Mouse (Mus musculus): ENCODE measurements around the gene Arhgap17.

Arhgap17 gene

DNA sequence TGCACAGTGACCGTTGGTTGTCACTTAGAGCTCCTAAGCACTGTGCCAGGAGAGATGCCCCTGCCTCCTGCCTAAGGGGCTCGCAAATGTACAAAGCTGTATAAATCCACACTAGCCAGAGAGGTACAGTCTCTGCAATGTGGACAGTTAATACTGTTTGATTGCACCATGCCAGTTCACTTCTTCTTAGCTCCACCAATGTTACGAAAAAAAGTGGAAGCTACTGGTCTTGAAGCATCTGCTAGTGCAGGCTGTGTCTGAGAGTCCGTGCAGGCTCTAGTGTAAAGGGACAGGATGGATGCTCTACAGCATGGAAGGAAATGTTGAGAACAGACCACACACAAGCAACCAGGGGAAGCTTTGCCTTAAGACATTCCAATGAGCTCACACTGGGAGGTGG lies 93.1 kb downstream of the Arhgap17 start:
- DNase-seq, result no peak

DNA sequence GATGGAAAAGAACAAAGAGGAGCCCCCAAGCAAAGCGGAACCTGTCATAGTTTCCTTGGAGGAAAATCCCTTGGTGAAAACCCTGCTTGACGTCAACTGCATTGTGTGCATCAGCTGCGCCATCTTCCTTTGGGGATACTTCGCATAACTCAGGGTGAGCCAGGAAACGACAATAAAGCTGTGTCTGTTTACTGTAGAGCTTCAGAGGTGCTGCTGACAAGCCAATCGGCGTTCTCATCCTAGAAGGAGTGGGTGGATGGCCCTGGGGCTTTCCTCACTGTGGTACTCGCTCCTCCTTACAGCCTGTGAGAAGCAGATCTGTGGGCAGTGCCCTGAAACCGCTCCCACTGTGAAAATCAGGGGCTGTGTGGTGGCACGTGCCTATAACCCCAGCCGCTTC lies 96.7 kb downstream of the Arhgap17 start:
- DNase-seq, result no peak

DNA sequence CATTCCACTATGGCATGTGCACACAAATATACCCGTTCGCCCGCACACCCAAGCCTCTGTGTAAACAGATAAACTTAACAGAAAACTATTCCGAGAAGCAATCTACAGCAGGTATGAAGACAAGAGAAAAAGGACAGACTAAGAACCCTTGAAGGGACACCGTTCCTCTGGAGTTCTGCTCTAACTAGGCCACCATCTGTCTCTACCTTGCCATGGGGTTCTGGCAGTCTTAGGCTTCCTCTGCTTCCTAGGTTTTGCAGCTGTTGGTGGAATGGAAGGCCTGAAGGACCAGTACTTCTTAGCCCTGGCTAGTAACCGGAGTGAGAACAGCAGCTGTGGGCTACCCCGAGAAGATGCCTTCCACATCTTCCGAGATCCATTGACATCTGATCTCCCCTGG lies 111.6 kb downstream of the Arhgap17 start:
- DNase-seq, result no peak

DNA sequence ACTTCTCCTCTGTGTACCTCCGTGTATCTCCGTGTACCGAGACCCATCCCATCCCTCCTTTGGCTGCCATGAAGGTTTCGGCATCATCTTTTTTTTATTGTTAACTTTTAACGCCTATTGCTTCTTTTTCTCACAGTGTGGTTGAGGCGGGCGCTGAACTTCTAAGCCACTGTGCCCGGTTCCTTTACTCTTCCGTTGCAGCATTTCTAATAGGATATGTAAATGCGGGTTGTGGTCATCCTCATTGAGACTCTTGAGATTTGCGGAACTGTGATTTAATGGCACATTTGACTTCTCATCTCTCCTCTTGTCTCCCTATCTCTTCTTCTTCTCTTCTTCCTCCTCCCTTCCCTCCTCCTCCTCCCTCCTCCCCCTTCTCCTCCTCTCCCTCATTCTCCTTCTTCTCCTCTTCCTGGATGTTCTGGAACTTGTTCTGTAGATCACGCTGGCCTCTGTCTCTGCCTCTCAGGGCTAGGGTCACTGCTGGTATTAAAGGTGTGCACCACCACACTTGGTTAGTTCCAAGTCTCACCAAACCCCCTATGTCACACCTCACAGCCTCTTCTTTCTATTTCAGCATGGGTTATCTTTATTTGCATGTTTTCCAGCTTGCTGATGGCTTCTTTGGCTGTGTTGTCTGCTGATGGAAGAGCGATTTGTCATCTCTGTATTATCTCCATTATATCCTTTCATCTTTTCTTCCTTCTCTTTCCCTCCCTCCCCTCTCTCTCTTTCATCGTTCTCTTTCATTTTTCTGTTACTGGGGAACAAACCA lies 115.3 kb downstream of the Arhgap17 start:
- no peak for DNase-seq

DNA sequence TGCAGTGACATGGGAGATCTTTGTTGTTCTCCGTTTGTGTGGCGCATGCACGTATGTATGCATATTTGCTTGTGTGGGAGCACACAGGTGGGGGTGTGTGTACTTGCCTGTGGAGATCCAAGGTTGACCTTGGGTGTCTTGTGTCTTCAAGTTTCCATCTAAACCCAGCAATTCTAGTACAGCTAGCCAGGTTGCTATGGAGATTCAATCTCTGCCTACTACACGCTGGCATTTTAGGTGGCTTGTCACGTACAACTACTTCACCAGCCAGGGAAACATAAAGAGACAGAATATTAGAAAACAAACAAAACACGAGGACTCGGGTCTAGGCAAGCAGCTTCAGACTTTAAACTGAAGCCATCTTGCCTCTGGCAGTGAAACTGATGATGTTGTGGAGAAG lies 116.3 kb downstream of the Arhgap17 start:
- no peak for DNase-seq

DNA sequence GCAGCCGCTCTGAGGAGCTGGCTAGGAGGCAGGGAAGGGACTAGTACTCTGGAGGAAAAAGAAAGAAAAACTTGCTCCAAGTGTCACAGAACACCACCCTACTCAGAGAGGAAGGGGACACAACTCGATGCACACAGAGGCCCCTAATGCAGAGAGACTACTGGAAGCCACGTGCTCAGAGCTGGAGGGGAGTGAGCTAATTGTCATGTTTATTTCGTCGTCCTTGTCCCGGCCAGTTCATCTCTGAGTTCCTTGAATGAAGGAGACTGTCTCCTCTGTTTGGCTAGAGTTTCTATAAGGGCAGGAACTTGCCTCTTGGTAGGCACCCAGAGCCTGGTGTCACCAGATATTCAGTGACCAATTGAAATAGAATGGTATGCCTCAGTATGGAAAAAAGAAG lies 118.4 kb downstream of the Arhgap17 start:
- DNase-seq, result no peak

DNA sequence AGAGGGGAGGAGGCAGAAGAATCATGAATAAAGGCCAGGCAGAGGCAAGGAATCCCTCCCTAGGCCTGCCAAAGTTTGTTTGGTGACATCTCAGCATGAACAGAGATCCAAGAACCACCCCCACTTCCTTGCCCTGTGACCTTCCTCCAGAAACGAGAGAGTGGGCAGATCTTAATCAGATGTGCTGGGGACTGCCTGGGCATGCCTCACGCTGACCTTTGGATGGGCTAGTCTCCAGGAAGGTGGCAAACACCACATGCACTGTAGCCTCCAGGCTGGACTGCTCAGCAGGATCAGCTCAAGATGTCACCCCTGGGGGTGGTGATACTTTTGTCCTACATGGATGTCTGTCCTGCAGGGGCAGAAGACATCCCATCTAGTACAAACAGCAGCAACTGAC lies 121.5 kb downstream of the Arhgap17 start:
- DNase-seq, result no peak

DNA sequence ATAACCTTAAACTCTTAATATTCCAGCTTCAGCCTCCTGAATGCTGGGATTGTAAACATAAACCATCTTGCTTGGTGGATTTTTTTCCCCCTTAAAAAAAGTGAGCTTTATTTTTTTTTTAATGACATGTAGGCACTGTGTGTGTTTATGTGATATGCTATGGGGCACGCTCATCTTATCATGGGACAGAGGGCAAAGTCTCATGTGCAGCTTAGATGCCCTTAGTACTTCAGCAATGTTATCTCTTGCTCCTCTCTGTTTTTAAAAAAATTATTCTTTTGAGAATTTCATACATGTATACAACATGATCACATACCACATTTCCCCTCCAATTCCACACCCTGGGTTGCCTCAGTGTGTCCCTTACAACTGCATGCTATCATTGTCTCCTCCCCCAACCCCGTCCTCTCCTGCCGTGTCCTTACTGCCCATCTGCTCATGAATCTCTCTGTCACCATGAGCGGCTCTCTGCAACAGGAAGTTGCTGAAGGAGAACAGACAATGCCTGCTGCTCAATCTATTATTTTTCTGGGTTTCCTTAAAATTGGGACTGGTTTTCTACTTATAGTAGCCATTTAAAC lies 123.1 kb downstream of the Arhgap17 start:
- DNase-seq, result no peak

DNA sequence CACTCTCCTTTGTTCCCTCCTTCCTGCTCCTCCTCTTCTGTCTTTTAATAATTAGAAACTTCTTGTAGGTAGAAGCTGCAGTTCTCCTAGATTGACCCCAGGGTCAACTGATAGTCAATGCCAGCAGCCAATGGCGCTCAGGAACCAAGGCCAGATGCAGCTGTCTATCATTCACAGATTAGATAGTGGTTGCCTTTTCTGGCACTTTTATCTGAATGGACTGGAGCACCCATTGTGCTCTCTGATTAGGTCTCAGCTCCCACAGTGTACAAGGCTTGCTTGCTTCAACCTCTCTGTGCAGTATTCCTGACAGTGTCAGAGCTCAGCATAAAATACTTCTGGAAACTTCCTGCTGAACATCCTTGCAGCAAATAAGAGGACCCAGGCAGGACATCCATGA lies 124.9 kb downstream of the Arhgap17 start:
- no peak for DNase-seq

DNA sequence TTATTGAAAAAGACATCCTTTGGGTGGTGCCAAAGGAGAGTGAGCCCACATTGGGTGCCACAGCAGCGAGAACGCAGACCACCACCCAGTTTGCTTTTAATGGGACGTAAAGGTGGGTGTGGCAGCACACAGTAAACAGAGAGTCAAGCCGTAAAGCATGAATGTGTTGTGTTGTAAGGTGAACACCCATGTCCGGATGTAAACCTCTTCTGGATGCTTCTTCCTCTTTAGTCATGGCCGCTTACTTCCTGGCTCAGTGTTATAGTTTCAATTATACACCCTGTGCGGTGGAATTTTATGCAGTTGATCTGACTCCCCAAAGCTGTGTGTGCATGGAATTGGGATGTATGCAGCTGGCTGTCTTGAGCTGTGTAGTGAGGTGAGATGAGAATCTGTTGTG lies 127.5 kb downstream of the Arhgap17 start:
- no peak for DNase-seq

DNA sequence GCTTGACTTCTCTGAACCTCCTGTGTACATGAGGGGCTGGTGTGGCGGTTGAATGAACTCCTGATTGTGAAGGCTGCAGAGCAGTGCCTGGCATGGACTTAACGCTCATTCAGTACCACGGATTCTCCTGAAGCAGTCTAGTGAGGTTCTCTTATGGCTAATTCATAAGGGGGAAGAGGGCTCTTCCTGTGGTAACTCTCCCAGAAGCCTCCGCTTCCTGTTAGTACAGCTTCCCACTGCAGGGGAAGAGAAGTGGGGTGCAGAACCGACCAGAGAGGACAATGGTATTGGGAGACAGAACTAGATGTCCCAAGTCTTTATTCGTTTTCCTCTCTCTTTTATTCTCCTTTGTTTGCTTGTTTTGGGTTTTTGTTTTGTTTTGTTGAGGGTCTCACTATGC lies 129.7 kb downstream of the Arhgap17 start:
- no peak for DNase-seq

DNA sequence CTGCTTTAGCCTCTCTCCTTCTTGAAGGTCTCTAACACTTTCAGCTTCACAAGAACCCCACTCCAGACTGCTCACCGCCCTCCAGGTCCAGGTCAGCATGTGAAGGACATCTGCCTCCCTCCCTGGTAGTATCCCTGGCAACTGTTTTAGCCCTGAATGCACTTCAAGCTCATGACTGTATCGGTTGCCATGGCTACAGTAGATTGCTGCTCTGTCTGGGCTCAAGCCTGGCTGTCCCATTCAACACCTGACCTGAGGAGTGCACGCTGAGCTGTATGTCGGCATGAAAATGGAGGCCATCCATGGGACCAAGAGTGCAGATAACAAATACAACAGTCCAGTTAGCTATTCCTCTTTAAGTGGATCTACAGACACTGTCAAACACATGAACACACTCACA lies 131.1 kb downstream of the Arhgap17 start:
- DNase-seq, result no peak

DNA sequence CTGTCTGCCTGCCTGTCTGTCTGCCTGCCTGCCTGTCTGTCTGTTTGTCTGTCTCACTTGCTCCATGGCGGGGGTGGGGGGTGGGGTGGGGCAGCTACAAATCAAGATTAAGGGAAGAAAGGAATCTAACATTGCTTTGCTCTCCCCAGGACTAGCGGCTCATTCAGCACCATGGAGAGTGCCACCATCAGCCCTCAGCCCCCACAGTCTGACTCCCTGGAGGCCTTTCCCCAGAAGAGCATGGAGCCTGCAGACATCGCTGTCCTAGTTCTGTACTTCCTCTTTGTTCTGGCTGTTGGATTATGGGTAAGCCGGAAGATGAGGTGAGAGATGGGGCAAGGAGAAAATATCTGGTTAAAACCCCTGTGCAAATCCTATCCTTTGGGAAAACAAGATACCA lies 134.3 kb downstream of the Arhgap17 start:
- peak; percentile 4 to 13 for DNase-seq

All from thymus, postnatal 36 days (tissue).